Mouse (Mus musculus): ENCODE measurements at regions not wholly inside any gene's neighbourhood (a gene's known extent, or its start where the extent isn't known, plus 50 kb on each side); places are given as distances from the start of the nearest gene placed in this dataset.

DNA sequence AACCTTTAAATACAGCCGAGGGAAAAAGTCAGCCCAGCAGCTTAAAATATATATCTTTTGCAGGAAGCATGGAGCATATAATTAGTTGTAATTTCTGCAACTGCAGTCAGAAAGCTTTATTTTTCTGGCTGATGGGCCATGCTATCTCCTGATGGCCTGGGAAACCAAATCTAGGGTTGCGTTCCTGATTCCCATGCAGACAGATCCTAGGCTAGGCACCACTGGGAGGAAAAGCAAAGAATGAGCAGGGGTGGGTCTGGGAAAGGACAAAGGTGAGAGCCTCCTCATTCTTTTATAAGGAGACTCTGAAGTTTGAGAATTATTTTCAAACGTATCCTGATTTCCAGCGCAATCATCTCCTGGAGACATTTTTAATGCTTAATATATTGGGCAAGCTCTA is 92.9 kb downstream of the Fzd1 start:
- Histone ChIP-seq H3K9ac (ENCODE audit: low read depth, low read length) (no peak overlapping the region), H3K79me2 (replicated peaks; ENCODE audit: control insufficient read depth, insufficient read depth, low read length) (no peaks in the 10 kb centered on the region), H3K4me3 (no peak overlapping the region), H3K36me3 (ENCODE audit: control insufficient read depth, insufficient read depth, low read length) (no peaks in the 10 kb centered on the region), H3K27ac (no peak overlapping the region), H3K27me3 (ENCODE audit: control insufficient read depth, insufficient read depth, low read length) (no peaks in the 10 kb centered on the region), H3K4me1 (ENCODE audit: control insufficient read depth, insufficient read depth, low read length) (no peaks in the 10 kb centered on the region)
- 65% methylated on average over 4 of the region's 4 CpGs for WGBS
- DNase-seq, result no peak
- TF ChIP-seq POLR2A (IDR thresholded peaks at IDR 0.05; ENCODE audit: insufficient read depth, low read depth, low read length), result no peak
- no peak for TF ChIP-seq EP300 (IDR thresholded peaks at IDR 0.05; ENCODE audit: insufficient read depth, low read depth, low read length)
- no peak for TF ChIP-seq CTCF (IDR thresholded peaks at IDR 0.05)
- intact Hi-C loops (cut with DNase I), result no loop called here

DNA sequence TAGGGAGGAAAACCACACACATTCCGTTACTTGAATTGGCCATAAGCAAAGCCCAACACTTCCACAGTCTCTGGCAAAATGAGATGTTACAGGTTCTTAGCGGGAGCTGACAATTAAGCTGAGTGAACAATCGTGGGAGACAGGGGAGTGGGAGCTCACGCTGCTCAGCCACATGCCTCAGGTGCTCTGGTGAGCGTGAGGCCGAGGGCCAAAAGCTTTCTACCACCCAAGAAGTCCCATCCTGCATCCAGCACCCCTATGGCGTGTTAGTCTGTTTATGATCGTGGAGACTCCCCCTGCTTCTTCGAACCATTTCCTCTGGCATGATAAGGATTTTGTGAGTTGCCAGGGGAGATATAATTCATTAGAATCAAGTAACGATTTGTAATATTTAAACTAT is 93.3 kb downstream of the Fzd1 start:
- no peaks in the 10 kb centered on the region for H3K79me2 ChIP-seq (replicated peaks; ENCODE audit: control insufficient read depth, insufficient read depth, low read length)

DNA sequence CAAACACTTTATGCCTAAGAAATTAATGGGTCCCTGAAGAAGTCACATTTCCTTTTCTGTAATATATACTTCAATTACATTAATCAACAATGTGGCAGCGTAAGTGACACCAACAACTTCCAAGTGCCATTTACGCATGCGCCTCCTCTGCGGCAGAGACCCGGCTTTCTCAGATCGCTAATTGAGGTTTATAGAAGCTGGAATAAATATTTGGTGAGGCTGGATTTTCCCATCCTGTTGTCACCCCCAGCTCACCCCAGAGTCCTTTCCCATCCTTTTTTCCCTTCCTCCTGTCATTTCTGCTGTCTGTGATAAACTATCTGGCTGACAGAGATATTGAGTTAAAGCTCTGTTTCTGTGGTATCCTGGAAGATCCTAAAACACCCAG is 95.6 kb downstream of the Fzd1 start:
- no peak for TF ChIP-seq EP300 (IDR thresholded peaks at IDR 0.05; ENCODE audit: insufficient read depth, low read depth, low read length)
- no peak for TF ChIP-seq CTCF (IDR thresholded peaks at IDR 0.05)
- no peak for TF ChIP-seq POLR2A (IDR thresholded peaks at IDR 0.05; ENCODE audit: insufficient read depth, low read depth, low read length)
- no peak overlapping the region for H3K27ac ChIP-seq
- intact Hi-C loops (cut with DNase I), result no loop called here
- no peak overlapping the region for H3K9ac ChIP-seq (ENCODE audit: low read depth, low read length)
- no peak for DNase-seq
- 85% methylated on average over 6 of the region's 6 CpGs for WGBS
- H3K36me3 ChIP-seq (ENCODE audit: control insufficient read depth, insufficient read depth, low read length), result no peaks in the 10 kb centered on the region
- no peaks in the 10 kb centered on the region for H3K79me2 ChIP-seq (replicated peaks; ENCODE audit: control insufficient read depth, insufficient read depth, low read length)
- H3K27me3 ChIP-seq (ENCODE audit: control insufficient read depth, insufficient read depth, low read length), result no peaks in the 10 kb centered on the region
- H3K4me3 ChIP-seq, result no peak overlapping the region
- H3K4me1 ChIP-seq (ENCODE audit: control insufficient read depth, insufficient read depth, low read length), result no peaks in the 10 kb centered on the region

More for the DNA sequence above, 93.3 kb downstream of the Fzd1 start:
- no peak overlapping the region for H3K4me3 ChIP-seq
- H3K27me3 ChIP-seq (ENCODE audit: control insufficient read depth, insufficient read depth, low read length), result no peaks in the 10 kb centered on the region
- no peak overlapping the region for H3K27ac ChIP-seq
- TF ChIP-seq CTCF (IDR thresholded peaks at IDR 0.05) (no peak), EP300 (IDR thresholded peaks at IDR 0.05; ENCODE audit: insufficient read depth, low read depth, low read length) (no peak), POLR2A (IDR thresholded peaks at IDR 0.05; ENCODE audit: insufficient read depth, low read depth, low read length) (no peak)
- 59% methylated on average over 10 of the region's 10 CpGs for WGBS
- no peak overlapping the region for H3K9ac ChIP-seq (ENCODE audit: low read depth, low read length)
- intact Hi-C loops (cut with DNase I), result no loop called here
- no peaks in the 10 kb centered on the region for H3K4me1 ChIP-seq (ENCODE audit: control insufficient read depth, insufficient read depth, low read length)
- H3K36me3 ChIP-seq (ENCODE audit: control insufficient read depth, insufficient read depth, low read length), result no peaks in the 10 kb centered on the region
- DNase-seq, result no peak

DNA sequence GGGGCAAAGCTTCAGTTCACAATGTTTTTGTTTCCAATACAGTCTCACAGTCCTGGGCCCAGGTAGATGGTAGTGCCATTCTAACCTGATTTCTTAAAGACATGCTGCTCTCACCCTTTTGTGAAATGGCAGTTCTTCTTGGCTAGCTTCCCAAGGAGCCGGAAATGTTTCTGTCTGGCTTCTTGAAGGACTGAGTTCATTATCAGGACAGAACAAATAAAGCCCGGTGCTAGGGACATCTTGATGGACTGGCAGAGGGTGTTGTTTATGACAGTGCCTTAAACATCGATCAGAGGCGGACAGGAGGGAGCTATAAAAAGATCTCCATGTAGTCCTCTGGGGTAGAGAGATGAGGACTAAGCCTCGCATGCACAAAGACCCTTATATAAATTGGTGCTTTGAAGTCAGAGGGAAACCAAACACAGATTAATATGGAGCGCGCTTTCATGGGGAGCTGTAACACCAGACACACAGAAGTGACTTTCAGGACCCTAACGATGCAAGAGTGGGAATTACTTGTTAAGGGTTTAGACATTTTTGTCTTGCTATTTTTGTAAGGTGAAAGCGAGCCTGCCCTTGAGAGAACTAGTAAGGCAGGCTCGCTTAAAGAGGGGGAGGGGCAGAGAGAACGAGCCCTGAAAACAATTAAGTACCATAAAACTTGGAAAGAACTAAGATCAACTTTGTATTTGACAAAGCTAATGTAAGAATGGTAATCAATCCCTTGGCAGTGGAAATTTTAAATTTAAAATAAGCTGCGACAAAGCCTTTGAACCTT is 96.2 kb downstream of the Fzd1 start:
- Histone ChIP-seq H3K27me3 (ENCODE audit: control insufficient read depth, insufficient read depth, low read length) (no peaks in the 10 kb centered on the region), H3K36me3 (ENCODE audit: control insufficient read depth, insufficient read depth, low read length) (no peaks in the 10 kb centered on the region), H3K4me1 (ENCODE audit: control insufficient read depth, insufficient read depth, low read length) (no peaks in the 10 kb centered on the region), H3K27ac (no peak overlapping the region), H3K79me2 (replicated peaks; ENCODE audit: control insufficient read depth, insufficient read depth, low read length) (no peaks in the 10 kb centered on the region), H3K4me3 (no peak overlapping the region), H3K9ac (ENCODE audit: low read depth, low read length) (no peak overlapping the region)
- TF ChIP-seq POLR2A (IDR thresholded peaks at IDR 0.05; ENCODE audit: insufficient read depth, low read depth, low read length) (no peak), EP300 (IDR thresholded peaks at IDR 0.05; ENCODE audit: insufficient read depth, low read depth, low read length) (no peak), CTCF (IDR thresholded peaks at IDR 0.05) (no peak)
- intact Hi-C loops (cut with DNase I), result no loop called here
- DNase-seq, result no peak
- 46% methylated on average over 12 of the region's 12 CpGs for WGBS

DNA sequence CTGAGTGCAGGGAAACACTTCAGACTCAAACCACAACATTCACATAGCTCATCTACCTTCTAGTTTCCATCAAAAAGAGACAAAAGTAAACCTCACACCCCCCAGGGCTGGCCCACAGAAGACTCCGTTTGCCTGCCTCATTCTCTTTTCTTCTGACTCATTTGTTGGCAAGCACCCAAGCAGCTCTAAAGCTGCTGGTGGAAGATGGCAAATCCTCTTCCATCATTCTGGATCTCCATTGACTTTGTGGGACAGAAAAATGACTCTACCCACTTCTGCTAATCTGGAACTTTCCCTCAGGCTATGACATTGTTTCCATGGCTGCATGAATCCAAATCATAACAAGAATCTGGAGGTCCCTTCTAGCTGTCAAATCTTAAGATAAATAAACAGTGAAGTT is 99.9 kb downstream of the Fzd1 start:
- Histone ChIP-seq H3K4me3 (no peak overlapping the region), H3K79me2 (replicated peaks; ENCODE audit: control insufficient read depth, insufficient read depth, low read length) (no peaks in the 10 kb centered on the region), H3K27me3 (ENCODE audit: control insufficient read depth, insufficient read depth, low read length) (no peaks in the 10 kb centered on the region), H3K9ac (ENCODE audit: low read depth, low read length) (no peak overlapping the region), H3K27ac (no peak overlapping the region), H3K4me1 (ENCODE audit: control insufficient read depth, insufficient read depth, low read length) (no peaks in the 10 kb centered on the region), H3K36me3 (ENCODE audit: control insufficient read depth, insufficient read depth, low read length) (no peaks in the 10 kb centered on the region)
- WGBS, result 24% methylated on average over 1 of the region's 1 CpGs
- DNase-seq, result no peak
- TF ChIP-seq POLR2A (IDR thresholded peaks at IDR 0.05; ENCODE audit: insufficient read depth, low read depth, low read length) (no peak), EP300 (IDR thresholded peaks at IDR 0.05; ENCODE audit: insufficient read depth, low read depth, low read length) (no peak)
- intact Hi-C loops (cut with DNase I), result no loop called here

- intact Hi-C loops (cut with DNase I), result no loop called here
- H3K79me2 ChIP-seq (replicated peaks; ENCODE audit: control insufficient read depth, insufficient read depth, low read length), result no peaks in the 10 kb centered on the region
- DNase-seq, result peak; percentile 22 to 38
- H3K4me1 ChIP-seq (ENCODE audit: control insufficient read depth, insufficient read depth, low read length), result no peaks in the 10 kb centered on the region; the same call in 1 of the 2 replicates
- H3K27me3 ChIP-seq (ENCODE audit: control insufficient read depth, insufficient read depth, low read length), result no peaks in the 10 kb centered on the region
- no peak overlapping the region for H3K27ac ChIP-seq
- no peak overlapping the region for H3K4me3 ChIP-seq
- H3K36me3 ChIP-seq (ENCODE audit: control insufficient read depth, insufficient read depth, low read length), result no peaks in the 10 kb centered on the region
- no peak overlapping the region for H3K9ac ChIP-seq (ENCODE audit: low read depth, low read length)
- TF ChIP-seq CTCF (IDR thresholded peaks at IDR 0.05) (no peak), EP300 (IDR thresholded peaks at IDR 0.05; ENCODE audit: insufficient read depth, low read depth, low read length) (no peak), POLR2A (IDR thresholded peaks at IDR 0.05; ENCODE audit: insufficient read depth, low read depth, low read length) (no peak)
Observed at GRCm38 (mm10) chr5:4654186-4654585, 103.6 kb downstream of the Fzd1 start.
